Mouse (Mus musculus) CH12.LX (cell line): ENCODE data around the gene Scel.

ENCODE experiments used
- CTCF ChIP-seq, 2 experiments: IDR thresholded peaks in 1 of 2; conservative IDR thresholded peaks in 1 of 2; 2 replicates each; pipeline ENCODE4 v1.5.1; 2011 to 2012; ENCODE audit warnings: low read depth in 2 of 2, low read length in 2 of 2, improper control_type of control experiment in 1 of 2, inconsistent platforms in 1 of 2, mild to moderate bottlenecking in 1 of 2, moderate library complexity in 1 of 2
- EP300 ChIP-seq: IDR thresholded peaks from 2 replicates; pipeline ENCODE4 v1.6.1; 2011; ENCODE audit warnings: low read length, improper control_type of control experiment
- HCFC1 ChIP-seq: IDR thresholded peaks from 2 replicates; pipeline ENCODE4 v1.6.1; 2012; ENCODE audit warnings: low read depth, mild to moderate bottlenecking, inconsistent platforms, low read length, improper control_type of control experiment
- POLR2A ChIP-seq: IDR thresholded peaks from 2 replicates; pipeline ENCODE4 v1.6.1; 2011; ENCODE audit warnings: low read depth, mild to moderate bottlenecking, improper control_type of control experiment, low read length
- POLR2AphosphoS2 ChIP-seq: IDR thresholded peaks from 2 replicates; pipeline ENCODE4 v1.6.1; 2011; ENCODE audit warnings: low read depth, low read length, improper control_type of control experiment
- SIN3A ChIP-seq: IDR thresholded peaks from 2 replicates; pipeline ENCODE4 v1.6.1; 2012; ENCODE audit warnings: low read length, improper control_type of control experiment, inconsistent platforms
- ZNF384 ChIP-seq: IDR thresholded peaks from 2 replicates; pipeline ENCODE4 v1.6.1; 2012; ENCODE audit warnings: low read depth, low read length, improper control_type of control experiment, inconsistent platforms

DNA sequence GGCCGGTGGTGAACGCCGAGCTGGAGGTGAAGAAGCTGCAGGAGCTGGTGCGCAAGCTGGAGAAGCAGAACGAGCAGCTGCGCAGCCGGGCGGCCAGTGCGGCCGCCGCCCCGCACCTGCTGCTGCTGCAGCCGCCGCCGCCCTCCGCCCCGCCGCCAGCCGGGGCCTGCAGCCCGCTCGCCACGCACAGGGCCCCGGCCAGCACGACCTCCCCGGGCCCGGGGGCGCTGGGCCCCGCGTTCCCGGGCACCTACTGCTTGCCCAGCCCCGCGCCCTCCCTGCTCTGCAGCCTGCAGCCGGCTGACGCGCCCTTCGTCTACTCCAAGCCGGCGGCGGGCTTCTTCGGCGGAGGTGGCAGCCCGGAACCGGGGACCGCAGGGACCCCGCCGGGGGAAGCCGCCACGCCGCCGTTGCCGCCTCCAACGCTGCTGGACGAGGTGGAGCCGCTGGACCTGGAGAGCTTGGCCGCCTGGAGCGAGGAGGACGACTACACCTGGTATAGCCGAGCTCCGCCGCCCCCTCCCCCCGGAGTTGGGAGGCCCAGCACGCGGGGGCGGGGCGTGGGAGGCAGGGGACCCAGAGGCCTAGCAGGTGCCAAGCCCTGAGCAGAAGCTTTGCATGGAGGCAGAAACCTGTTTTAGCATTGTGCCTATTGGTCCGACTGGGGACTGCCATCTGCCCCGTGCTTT lies 137.4 kb downstream of the Scel start:
- no peak for TF ChIP-seq EP300
- TF ChIP-seq ZNF384, result no peak
- TF ChIP-seq POLR2A, result no peak
- no peak for TF ChIP-seq CTCF (conservative IDR thresholded peaks at IDR 0.05 in 1 of 2, IDR thresholded peaks at IDR 0.05 in 1 of 2; ENCODE audit: low read depth in 2 of 2, low read length in 2 of 2)
- no peak for TF ChIP-seq POLR2AphosphoS2
- TF ChIP-seq HCFC1, result no peak
- TF ChIP-seq SIN3A, result 0 out of 2 replicates have a peak, but pooled peaks have one; percentile 1
